Mouse (Mus musculus) hindbrain, postnatal 0 days (tissue): Measurements from ENCODE around the gene Bbs12. TPM values are rescaled to one million over a fixed set of nuclear protein-coding genes. Genes with fewer than 3 reads are reported as not detected.

ENCODE experiments used
- ATAC-seq: fragments of 200-750 bp; cut with Nextera tagmentation; 2 replicates; pipeline ENCODE4 v1.8.0; 2017; ENCODE audit warnings: mild to moderate bottlenecking, moderate TSS enrichment, moderate library complexity
- DNase-seq: peaks from one replicate; pipeline ENCODE4 v3.0.0-alpha.2; 2015; ENCODE audit warnings: low spot score
- H3K27ac ChIP-seq: fragments of 300-500 bp; sonication (generic); 2 replicates; pipeline ENCODE4 v1.5.1; 2014; ENCODE audit warnings: mild to moderate bottlenecking
- H3K27me3 ChIP-seq: fragments of 300-500 bp; sonication (generic); 2 replicates; pipeline ENCODE4 v1.6.1; 2014; ENCODE audit warnings: low read length, mixed read lengths; ENCODE audit not compliant: insufficient read depth
- H3K36me3 ChIP-seq: fragments of 300-500 bp; sonication (generic); 2 replicates; pipeline ENCODE4 v1.6.1; 2014; ENCODE audit warnings: low read length, mixed read lengths; ENCODE audit not compliant: insufficient read depth
- H3K4me1 ChIP-seq: fragments of 300-500 bp; sonication (generic); 2 replicates; pipeline ENCODE4 v1.6.1; 2014; ENCODE audit warnings: antibody characterized with exemption, low read length, mixed read lengths; ENCODE audit not compliant: insufficient read depth
- H3K4me2 ChIP-seq: fragments of 300-500 bp; sonication (generic); 2 replicates; pipeline ENCODE4 v1.6.1; 2014; ENCODE audit warnings: low read depth, mild to moderate bottlenecking, low read length, moderate library complexity, mixed read lengths
- H3K4me3 ChIP-seq: fragments of 300-500 bp; sonication (generic); 2 replicates; pipeline ENCODE4 v1.5.1; 2014; ENCODE audit warnings: low read length
- H3K9ac ChIP-seq: fragments of 300-500 bp; sonication (generic); replicated peaks from 2 replicates; pipeline ENCODE4 v1.6.1; 2014; ENCODE audit warnings: mild to moderate bottlenecking, low read length, moderate library complexity, mixed read lengths
- H3K9me3 ChIP-seq: fragments of 300-500 bp; sonication (generic); 2 replicates; pipeline ENCODE4 v1.6.1; 2016; ENCODE audit warnings: low read length, mixed read lengths
- CTCF ChIP-seq: IDR thresholded peaks from 2 replicates; pipeline ENCODE4 v1.5.1; 2016; ENCODE audit warnings: antibody characterized with exemption, control low read depth, low read depth
- WGBS: fragments of 180-500 bp; shearing (Covaris S2); extraction: QIAGEN DNeasy Blood & Tissue Kit; methylation state at CpG from one replicate; pipeline ENCODE4 v1.1.7; 2014; 5-methylcytosine and 5-hydroxymethylcytosine counted together
- polyA plus RNA-seq: library from polyadenylated mRNA; unstranded; fragments of >200 nt; fragmentation: Nextera tagmentation; extraction: Ambion mirVana; gene quantifications from 2 replicates; pipeline ENCODE4 v1.2.1, GENCODE M21; 2015
- total RNA-seq: library from RNA; depleted of rRNA; stranded (reverse); fragments of >200 nt; gene quantifications from 2 replicates; pipeline ENCODE4 v1.2.3, GENCODE M21; 2014

The Bbs12 gene
- total and polyA plus RNA-seq, 2 experiments from 2014 or later = 3.9 to 4.1 TPM

DNA sequence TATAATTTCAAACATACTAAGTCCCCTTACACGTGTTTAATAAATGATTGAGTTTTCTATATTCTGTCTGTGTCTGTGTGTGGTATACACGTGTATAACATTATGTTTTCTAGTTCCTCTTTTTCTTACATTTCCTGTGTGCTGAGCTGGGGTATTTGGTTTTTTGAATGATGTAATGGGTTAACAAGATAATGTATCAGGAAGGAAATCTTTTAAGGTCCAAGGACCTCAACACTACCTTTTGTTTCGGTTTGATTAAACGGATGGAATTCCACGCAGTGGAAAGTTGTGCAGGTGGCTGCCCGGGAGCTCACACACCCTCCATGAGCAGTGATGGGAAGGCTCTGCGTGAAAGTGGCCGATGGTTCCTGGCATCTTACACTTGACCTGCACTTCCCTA, 31.5 kb upstream of the Bbs12 start:
- H3K4me3 ChIP-seq = no peak overlapping the region
- no peak for TF ChIP-seq CTCF
- no peaks in the 10 kb centered on the region for H3K36me3 ChIP-seq
- no peaks in the 10 kb centered on the region for H3K27me3 ChIP-seq
- 85% methylated on average over 8 of the region's 8 CpGs for WGBS
- no peaks in the 10 kb centered on the region for H3K9me3 ChIP-seq
- no peak for DNase-seq
- no peak overlapping the region for H3K4me2 ChIP-seq
- no peaks in the 10 kb centered on the region for H3K4me1 ChIP-seq
- no peak for ATAC-seq
- no peak overlapping the region for H3K27ac ChIP-seq
- H3K9ac ChIP-seq = no peak overlapping the region

DNA sequence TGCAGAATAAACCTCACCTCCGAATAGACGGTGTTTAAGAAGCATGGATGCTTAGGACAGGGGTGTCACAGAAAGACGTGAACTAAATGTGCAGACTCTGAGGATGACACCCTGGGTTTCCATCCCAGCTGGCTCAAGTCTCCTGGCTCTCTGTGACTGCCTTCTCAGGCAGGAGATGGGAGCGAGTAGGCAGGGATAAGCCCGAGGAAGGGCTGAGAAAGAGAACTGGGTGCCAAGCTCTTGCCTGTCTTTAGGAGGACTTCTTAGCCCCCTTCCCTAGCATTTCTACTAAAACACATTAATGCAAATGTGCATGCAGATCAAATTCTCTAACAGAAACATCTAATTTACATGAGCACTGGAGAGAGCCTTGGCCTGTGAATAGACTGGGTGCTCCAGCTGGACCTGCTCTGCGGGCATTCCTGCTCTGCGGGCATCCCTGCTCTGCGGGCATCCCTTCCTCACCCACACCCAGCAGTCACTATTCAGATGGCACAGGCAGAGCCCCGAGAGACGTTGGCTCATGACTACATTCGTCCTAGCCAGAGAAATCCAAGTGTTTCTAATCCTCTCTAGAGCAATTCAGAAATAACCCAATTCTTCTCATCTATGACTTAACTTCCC, 29.9 kb upstream of the Bbs12 start:
- 73% methylated on average over 11 of the region's 11 CpGs for WGBS
- H3K9me3 ChIP-seq = no peaks in the 10 kb centered on the region
- no peaks in the 10 kb centered on the region for H3K4me1 ChIP-seq
- no peak overlapping the region for H3K4me3 ChIP-seq
- ATAC-seq (no peak), DNase-seq (no peak)
- TF ChIP-seq CTCF = no peak
- H3K9ac ChIP-seq = no peak overlapping the region
- no peak overlapping the region for H3K27ac ChIP-seq
- H3K4me2 ChIP-seq = no peak overlapping the region
- no peaks in the 10 kb centered on the region for H3K27me3 ChIP-seq
- no peaks in the 10 kb centered on the region for H3K36me3 ChIP-seq

DNA sequence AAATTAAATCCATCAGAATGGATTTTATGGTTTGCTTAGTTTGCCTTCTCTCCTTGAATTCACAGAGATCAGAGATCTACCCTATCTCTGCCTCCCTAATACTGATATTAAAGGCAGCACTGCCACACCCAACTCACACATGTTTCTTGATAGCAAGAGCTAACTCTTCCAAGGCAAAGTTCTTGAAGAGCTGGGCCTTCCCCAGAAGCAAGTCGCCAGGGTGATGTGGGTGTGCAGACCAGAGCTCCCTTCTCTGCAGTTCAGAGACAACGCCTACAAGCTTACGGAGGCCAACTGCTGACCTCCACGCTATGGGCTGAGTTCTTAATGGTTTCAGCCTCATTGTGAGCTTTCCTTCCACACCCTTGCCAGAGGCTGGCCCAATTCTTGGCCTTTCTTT, 29.1 kb upstream of the Bbs12 start:
- WGBS = 79% methylated on average over 4 of the region's 4 CpGs

DNA sequence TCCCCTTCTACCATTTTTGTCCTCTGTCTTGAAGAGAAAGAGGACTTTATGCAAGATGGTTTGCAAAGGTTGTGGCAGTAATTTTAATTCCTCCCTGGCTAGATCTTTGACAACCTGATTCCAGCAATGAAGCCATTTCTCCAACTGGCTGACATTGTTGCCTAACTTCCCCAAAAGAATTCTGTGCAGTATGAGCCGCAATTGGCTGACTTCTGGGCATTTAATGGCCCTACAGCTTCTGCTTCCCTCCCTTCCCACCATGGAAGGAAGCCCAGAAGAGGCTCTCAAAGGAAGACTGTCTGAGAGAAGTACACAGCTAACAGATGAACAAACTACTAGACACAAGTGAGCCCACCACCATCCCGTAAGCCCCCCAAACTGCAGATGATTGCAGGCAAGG, 23.1 kb upstream of the Bbs12 start:
- Histone ChIP-seq H3K4me2 (no peak overlapping the region), H3K4me3 (no peak overlapping the region), H3K27ac (no peak overlapping the region), H3K4me1 (no peaks in the 10 kb centered on the region), H3K9me3 (no peaks in the 10 kb centered on the region), H3K36me3 (no peaks in the 10 kb centered on the region), H3K9ac (no peak overlapping the region), H3K27me3 (no peaks in the 10 kb centered on the region)
- DNase-seq (no peak), ATAC-seq (no peak)
- no peak for TF ChIP-seq CTCF
- 92% methylated on average over 2 of the region's 2 CpGs for WGBS

More for the DNA sequence above, 29.1 kb upstream of the Bbs12 start:
- Histone ChIP-seq H3K36me3 (no peaks in the 10 kb centered on the region), H3K4me2 (no peak overlapping the region), H3K9ac (no peak overlapping the region), H3K27ac (no peak overlapping the region), H3K4me1 (no peaks in the 10 kb centered on the region), H3K27me3 (no peaks in the 10 kb centered on the region), H3K9me3 (no peaks in the 10 kb centered on the region), H3K4me3 (no peak overlapping the region)
- DNase-seq = no peak
- ATAC-seq = no peak
- no peak for TF ChIP-seq CTCF

DNA sequence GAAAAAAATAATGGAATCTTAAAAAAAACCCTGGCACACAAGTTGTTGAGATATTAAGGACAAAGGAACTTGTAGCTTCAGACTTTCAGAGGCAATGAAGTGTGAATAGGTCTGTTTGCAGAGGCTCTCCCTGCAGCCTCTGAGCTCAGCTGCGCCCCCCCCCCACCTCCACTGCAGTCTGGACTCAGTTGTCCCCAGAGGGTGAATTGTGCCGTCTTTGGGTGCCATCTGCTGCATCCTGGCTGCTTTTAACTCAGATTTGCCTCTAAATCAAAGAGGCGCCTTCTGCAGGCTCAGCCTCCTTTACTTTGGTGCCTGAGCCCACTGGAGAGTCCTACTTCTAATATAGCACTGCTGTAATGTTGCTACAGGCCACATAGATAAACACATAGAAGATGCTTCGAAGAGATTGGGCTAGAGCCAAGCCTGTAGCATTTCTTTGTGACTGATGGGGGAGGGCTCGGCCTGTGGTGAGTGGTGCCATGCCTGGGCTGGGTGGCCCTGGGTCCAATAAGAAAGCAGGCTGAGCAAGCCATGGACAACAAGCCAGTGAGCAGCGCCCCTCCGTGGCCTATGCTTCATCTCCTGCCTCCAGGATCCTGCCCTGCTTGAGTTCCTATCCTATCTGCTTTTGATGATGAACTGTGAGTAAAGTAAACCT, 21.3 kb upstream of the Bbs12 start:
- DNase-seq (peak; percentile 33), ATAC-seq (peak; percentile 68; the same call in 1 of the 2 replicates)
- H3K27me3 ChIP-seq = no peaks in the 10 kb centered on the region
- H3K9me3 ChIP-seq = no peaks in the 10 kb centered on the region
- H3K9ac ChIP-seq = no peak overlapping the region
- H3K36me3 ChIP-seq = no peaks in the 10 kb centered on the region
- H3K4me1 ChIP-seq = no peaks in the 10 kb centered on the region
- 50% methylated on average over 7 of the region's 7 CpGs for WGBS
- H3K4me2 ChIP-seq = no peak overlapping the region
- H3K4me3 ChIP-seq = no peak overlapping the region
- TF ChIP-seq CTCF = 0 out of 2 replicates have a peak, but pooled peaks have one; percentile 12
- no peak overlapping the region for H3K27ac ChIP-seq

DNA sequence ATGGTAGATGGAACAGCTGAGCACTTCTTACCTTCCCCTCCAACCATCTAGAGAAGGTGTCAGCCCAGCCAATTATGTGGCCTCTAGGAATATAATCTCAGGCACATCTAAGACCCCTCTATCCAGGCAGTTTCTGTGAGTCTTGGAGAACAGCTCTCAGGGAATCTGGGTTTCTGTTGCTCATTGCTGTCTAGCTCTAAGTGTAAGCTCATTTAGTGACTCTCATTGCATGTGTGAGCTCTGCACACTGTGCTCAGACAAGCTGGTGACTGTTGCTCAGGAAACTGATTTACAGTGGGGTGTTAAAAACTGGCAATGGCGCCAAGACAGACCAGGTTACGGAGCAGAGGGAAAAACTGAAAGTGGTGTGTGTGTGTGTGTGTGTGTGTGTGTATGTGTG, 20.4 kb upstream of the Bbs12 start:
- ATAC-seq (no peak), DNase-seq (no peak)
- Histone ChIP-seq H3K4me3 (no peak overlapping the region), H3K27me3 (no peaks in the 10 kb centered on the region), H3K9ac (no peak overlapping the region), H3K4me2 (no peak overlapping the region), H3K36me3 (no peaks in the 10 kb centered on the region), H3K27ac (no peak overlapping the region), H3K4me1 (no peaks in the 10 kb centered on the region), H3K9me3 (no peaks in the 10 kb centered on the region)
- 84% methylated on average over 2 of the region's 2 CpGs for WGBS
- no peak for TF ChIP-seq CTCF

DNA sequence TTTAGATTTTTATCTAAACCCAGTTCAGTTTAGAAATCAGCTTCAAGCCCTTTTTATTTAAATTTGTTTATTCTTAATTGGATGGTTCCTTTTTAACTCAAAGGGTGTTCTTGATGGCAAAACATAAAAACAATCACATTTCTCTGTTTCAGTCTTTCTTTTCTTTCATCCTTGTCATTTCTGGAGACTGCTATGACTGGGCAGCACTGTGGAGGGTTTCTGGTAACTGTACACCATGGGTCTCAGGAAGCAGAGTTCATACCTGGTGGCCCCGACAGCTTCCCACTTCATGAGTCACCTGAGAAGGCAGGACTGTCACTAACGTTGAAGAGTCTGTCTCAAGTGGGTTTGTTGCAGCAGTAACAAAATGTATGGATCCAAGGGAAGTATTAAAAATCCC, 19.7 kb upstream of the Bbs12 start:
- Histone ChIP-seq H3K27ac (no peak overlapping the region), H3K9ac (no peak overlapping the region), H3K4me2 (no peak overlapping the region), H3K4me1 (no peaks in the 10 kb centered on the region), H3K9me3 (no peaks in the 10 kb centered on the region), H3K4me3 (no peak overlapping the region), H3K36me3 (no peaks in the 10 kb centered on the region), H3K27me3 (no peaks in the 10 kb centered on the region)
- TF ChIP-seq CTCF = no peak
- 79% methylated on average over 2 of the region's 2 CpGs for WGBS
- DNase-seq = no peak
- ATAC-seq = no peak
